Mouse (Mus musculus) liver, postnatal 0 days (tissue): ENCODE data around the gene Prex1.

Experiments
- CTCF ChIP-seq: sonication (generic); IDR thresholded peaks from 2 replicates; pipeline ENCODE4 v1.5.1; 2016; ENCODE audit warnings: antibody characterized with exemption, low read depth
- EP300 ChIP-seq: IDR thresholded peaks from 2 replicates; pipeline ENCODE4 v1.6.1; 2016; ENCODE audit warnings: antibody characterized with exemption, low read depth, mild to moderate bottlenecking

- TF ChIP-seq CTCF: no peak
- TF ChIP-seq EP300: no peak
These were observed 42.6 kb downstream of the Prex1 start for GRCm38 (mm10) chr2:166671019-166671418.
